In genomic region chr11:69416509-69416908, GRCm38 (mm10) we compare ENCODE assay signal across 8 mouse cellular contexts. TPM values are rescaled to one million over a fixed set of nuclear protein-coding genes. Genes with fewer than 3 reads are reported as not detected.
DNase-seq lines count a peak whose midpoint lies in the region; ATAC-seq and TF ChIP-seq lines count a peak whose summit lies in the region.

No protein-coding gene starts in this region.

- H3K4me2 ChIP-seq in heart, embryonic 14.5 days (ENCODE audit: low read length), result peak overlapping the region; percentile 82
- H3K4me2 ChIP-seq in midbrain, embryonic 11.5 days, result peak overlapping the region; percentile 69

- peak overlapping the region in 1 of 2 experiments; percentile 63; a peak in 3 of 4 replicates for H3K4me3 ChIP-seq in heart, embryonic 14.5 days (ENCODE audit: control insufficient read depth in 1 of 2, insufficient read depth in 1 of 2, low read depth in 1 of 2, low read length in 2 of 2)
- H3K4me3 ChIP-seq in ES-E14 (ENCODE audit: insufficient read depth in 1 of 2, low read depth in 1 of 2, low read length in 2 of 2, poor library complexity in 1 of 2, severe bottlenecking in 1 of 2), result peak overlapping the region; percentile 11 to 56
- peak overlapping the region; percentile 82 for H3K4me3 ChIP-seq in hindbrain, embryonic 10.5 days
- peak overlapping the region; percentile 84 for H3K4me3 ChIP-seq in midbrain, embryonic 11.5 days (ENCODE audit: low read depth, low read length)

- no peak for ATAC-seq in heart, embryonic 14.5 days (ENCODE audit: insufficient number of reproducible peaks, insufficient read depth, low FRiP score, low read depth)
- ATAC-seq in midbrain, embryonic 11.5 days (ENCODE audit: low FRiP score), result no peak

- under 1% methylated on average over 4 of the region's 4 CpGs for WGBS in heart, embryonic 14.5 days
- WGBS in hindbrain, embryonic 10.5 days, result 1% methylated on average over 4 of the region's 4 CpGs
- 0% methylated on average over 4 of the region's 4 CpGs for WGBS in midbrain, embryonic 11.5 days

- peak overlapping the region; percentile 97 for H3K9ac ChIP-seq in heart, embryonic 14.5 days (ENCODE audit: low read length)
- H3K9ac ChIP-seq in ES-E14 (ENCODE audit: insufficient read depth, low read depth, low read length, poor library complexity, severe bottlenecking), result no peak overlapping the region
- H3K9ac ChIP-seq in midbrain, embryonic 11.5 days (ENCODE audit: low read length), result peak overlapping the region; percentile 65

- peaks cover 9% of the 10 kb centered on the region for H3K27me3 ChIP-seq in heart, embryonic 14.5 days (ENCODE audit: control insufficient read depth, insufficient read depth, low read length)
- H3K27me3 ChIP-seq in hindbrain, embryonic 10.5 days (ENCODE audit: insufficient read depth, poor library complexity, severe bottlenecking), result peaks cover 14% of the 10 kb centered on the region
- H3K27me3 ChIP-seq in midbrain, embryonic 11.5 days (ENCODE audit: control insufficient read depth, insufficient read depth, low read length), result peaks cover 8% of the 10 kb centered on the region

- in situ Hi-C loops in ES-E14 (cut with MboI; ENCODE audit: low sequenced_read_pairs in 2 of 2, unreplicated experiment in 2 of 2), result no loop called here

- H3K36me3 ChIP-seq in heart, embryonic 14.5 days (ENCODE audit: control insufficient read depth, insufficient read depth, low read length), result peaks cover 16% of the 10 kb centered on the region
- no peaks in the 10 kb centered on the region for H3K36me3 ChIP-seq in ES-E14 (ENCODE audit: control insufficient read depth, insufficient read depth, low read length, poor library complexity, severe bottlenecking)
- H3K36me3 ChIP-seq in hindbrain, embryonic 10.5 days, result peaks cover 25% of the 10 kb centered on the region
- no peaks in the 10 kb centered on the region for H3K36me3 ChIP-seq in midbrain, embryonic 11.5 days (ENCODE audit: control insufficient read depth, insufficient read depth, low read length)

- intact Hi-C loops in heart, postnatal 25 days (cut with DNase I), result no loop called here

- no peaks in the 10 kb centered on the region for H3K9me3 ChIP-seq in heart, embryonic 14.5 days (ENCODE audit: control insufficient read depth, low read length)
- no peaks in the 10 kb centered on the region for H3K9me3 ChIP-seq in ES-E14 (ENCODE audit: control insufficient read depth, insufficient read depth, low read depth, low read length)
- H3K9me3 ChIP-seq in hindbrain, embryonic 10.5 days, result no peaks in the 10 kb centered on the region
- no peaks in the 10 kb centered on the region for H3K9me3 ChIP-seq in midbrain, embryonic 11.5 days (ENCODE audit: control insufficient read depth, low read length)

- DNase-seq in heart, postnatal 25 days (ENCODE audit: low spot score), result no peak
- no peak for DNase-seq in ES-E14 (ENCODE audit: low read depth, low spot score)
- DNase-seq in hindbrain, embryonic 10.5 days (ENCODE audit: low spot score), result no peak
- DNase-seq in midbrain, embryonic 11.5 days (ENCODE audit: low spot score, missing footprints), result peak; percentile 91
- DNase-seq in adrenal gland, postnatal 25 days, result no peak
- no peak for DNase-seq in embryo, embryonic 10.5 days (ENCODE audit: low spot score)
- no peak for DNase-seq in spleen, adult 12 weeks (ENCODE audit: low spot score)

- peaks cover 52 to 70% of the 10 kb centered on the region in 2 experiments for H3K4me1 ChIP-seq in heart, embryonic 14.5 days (ENCODE audit: control insufficient read depth in 2 of 2, insufficient read depth in 2 of 2, low read length in 2 of 2)
- peaks cover 10 to 39% of the 10 kb centered on the region in 2 experiments for H3K4me1 ChIP-seq in ES-E14 (ENCODE audit: control insufficient read depth in 2 of 2, insufficient read depth in 2 of 2, low read length in 2 of 2, poor library complexity in 1 of 2)
- peaks cover 99% of the 10 kb centered on the region for H3K4me1 ChIP-seq in hindbrain, embryonic 10.5 days (replicated peaks)
- H3K4me1 ChIP-seq in midbrain, embryonic 11.5 days (ENCODE audit: control insufficient read depth, insufficient read depth, low read length), result peaks cover 67% of the 10 kb centered on the region

- peak overlapping the region; percentile 87 to 98; a peak in 3 of 4 replicates for H3K27ac ChIP-seq in heart, embryonic 14.5 days (replicated peaks in 1 of 2; ENCODE audit: control insufficient read depth in 1 of 2, insufficient read depth in 1 of 2, low read depth in 2 of 2, low read length in 2 of 2)
- H3K27ac ChIP-seq in ES-E14 (ENCODE audit: insufficient read depth, low read depth, low read length, poor library complexity, severe bottlenecking), result no peak overlapping the region; the same call in 1 of the 2 replicates
- H3K27ac ChIP-seq in hindbrain, embryonic 10.5 days, result peak overlapping the region; percentile 99
- peak overlapping the region; percentile 99 for H3K27ac ChIP-seq in midbrain, embryonic 11.5 days (ENCODE audit: low read depth, low read length)

TF ChIP-seq in ES-E14, 5 proteins besides CTCF, POLR2A, EP300 and RAD21:
- TF ChIP-seq ZC3H11A (IDR thresholded peaks at IDR 0.05; ENCODE audit: borderline replicate concordance, low read depth, low read length) (no peak), HCFC1 (IDR thresholded peaks at IDR 0.05; ENCODE audit: borderline replicate concordance, insufficient read depth, low read length) (no peak), CHD2 (IDR thresholded peaks at IDR 0.05; ENCODE audit: low read depth, low read length) (no peak), ZNF384 (IDR thresholded peaks at IDR 0.05; ENCODE audit: low read depth, low read length) (no peak), MAFK (IDR thresholded peaks at IDR 0.05; ENCODE audit: insufficient read depth, low read depth, low read length) (no peak)
TF ChIP-seq in ES-E14: peak in this region for 0.

RNA-seq across cellular contexts. Expression of gene Kdm6b, which starts 3.0 kb away (rescaled TPM):
- polyA plus RNA-seq in heart, embryonic 14.5 days (2014; fragmentation: Nextera tagmentation; extraction: Ambion mirVana), result 18.0 and 22.0 TPM in 2 replicates
- total RNA-seq in heart, postnatal 25 days (2021), result 10 to 100 TPM; 25.6 to 30.3 TPM
- total RNA-seq in ES-E14 (2012; rRNA removed), result 7.9 and 9.4 TPM in 2 replicates
- 37.9 and 43.4 TPM in 2 replicates for polyA plus RNA-seq in hindbrain, embryonic 10.5 days (2016; fragmentation: Nextera tagmentation; extraction: Ambion mirVana)
- polyA plus RNA-seq in midbrain, embryonic 11.5 days (2014; fragmentation: Nextera tagmentation; extraction: Ambion mirVana), result 30.2 and 31.7 TPM in 2 replicates
- 45.1 and 46.2 TPM in 2 replicates for total RNA-seq in adrenal gland, postnatal 25 days (2021)

RNA-seq across cellular contexts. Expression of gene Tmem88, which starts 18.5 kb away (rescaled TPM):
- 43.1 and 46.7 TPM in 2 replicates for polyA plus RNA-seq in heart, embryonic 14.5 days (2014; fragmentation: Nextera tagmentation; extraction: Ambion mirVana)
- total RNA-seq in heart, postnatal 25 days (2021), result 10 to 100 TPM; 22.5 to 23.7 TPM
- 23.9 and 43.3 TPM in 2 replicates for total RNA-seq in ES-E14 (2012; rRNA removed)
- polyA plus RNA-seq in hindbrain, embryonic 10.5 days (2016; fragmentation: Nextera tagmentation; extraction: Ambion mirVana), result 22.1 and 22.2 TPM in 2 replicates
- 11.9 and 13.1 TPM in 2 replicates for polyA plus RNA-seq in midbrain, embryonic 11.5 days (2014; fragmentation: Nextera tagmentation; extraction: Ambion mirVana)
- total RNA-seq in adrenal gland, postnatal 25 days (2021), result 13.9 and 16.9 TPM in 2 replicates

RNA-seq across cellular contexts. Expression of gene Cyb5d1, which starts 21.1 kb away (rescaled TPM):
- 19.9 and 22.1 TPM in 2 replicates for polyA plus RNA-seq in heart, embryonic 14.5 days (2014; fragmentation: Nextera tagmentation; extraction: Ambion mirVana)
- total RNA-seq in heart, postnatal 25 days (2021), result 10 to 100 TPM; 26.1 to 29.3 TPM
- total RNA-seq in ES-E14 (2012; rRNA removed), result 18.8 and 29.0 TPM in 2 replicates
- polyA plus RNA-seq in hindbrain, embryonic 10.5 days (2016; fragmentation: Nextera tagmentation; extraction: Ambion mirVana), result 47.2 and 51.7 TPM in 2 replicates
- polyA plus RNA-seq in midbrain, embryonic 11.5 days (2014; fragmentation: Nextera tagmentation; extraction: Ambion mirVana), result 44.6 and 50.5 TPM in 2 replicates
- 43.5 and 51.0 TPM in 2 replicates for total RNA-seq in adrenal gland, postnatal 25 days (2021)

RNA-seq across cellular contexts. Expression of gene Naa38, which starts 21.2 kb away (rescaled TPM):
- 158 and 174 TPM in 2 replicates for polyA plus RNA-seq in heart, embryonic 14.5 days (2014; fragmentation: Nextera tagmentation; extraction: Ambion mirVana)
- total RNA-seq in heart, postnatal 25 days (2021), result 10 to 100 TPM; 97.5 to 99.2 TPM
- 191 and 202 TPM in 2 replicates for total RNA-seq in ES-E14 (2012; rRNA removed)
- 148 and 159 TPM in 2 replicates for polyA plus RNA-seq in hindbrain, embryonic 10.5 days (2016; fragmentation: Nextera tagmentation; extraction: Ambion mirVana)
- polyA plus RNA-seq in midbrain, embryonic 11.5 days (2014; fragmentation: Nextera tagmentation; extraction: Ambion mirVana), result 120 and 130 TPM in 2 replicates
- 127 and 149 TPM in 2 replicates for total RNA-seq in adrenal gland, postnatal 25 days (2021)

RNA-seq across cellular contexts. Expression of gene Chd3, which starts 47.3 kb away (rescaled TPM):
- polyA plus RNA-seq in heart, embryonic 14.5 days (2014; fragmentation: Nextera tagmentation; extraction: Ambion mirVana), result 16.5 TPM in 2 replicates
- total RNA-seq in heart, postnatal 25 days (2021), result 10 to 100 TPM; 26.4 to 27.9 TPM
- 21.6 and 27.0 TPM in 2 replicates for total RNA-seq in ES-E14 (2012; rRNA removed)
- 45.1 and 46.9 TPM in 2 replicates for polyA plus RNA-seq in hindbrain, embryonic 10.5 days (2016; fragmentation: Nextera tagmentation; extraction: Ambion mirVana)
- polyA plus RNA-seq in midbrain, embryonic 11.5 days (2014; fragmentation: Nextera tagmentation; extraction: Ambion mirVana), result 38.2 and 39.4 TPM in 2 replicates
- 105 and 111 TPM in 2 replicates for total RNA-seq in adrenal gland, postnatal 25 days (2021)
